ENCODE assay signal across 8 mouse cellular contexts in genomic region chr10:80703643-80704042, GRCm38 (mm10). TPM values are rescaled to one million over a fixed set of nuclear protein-coding genes. Genes with fewer than 3 reads are reported as not detected.
A peak's percentile ranks its signal among the peaks of the same experiment; 100 is the strongest.
DNase-seq lines count a peak whose midpoint lies in the region; ATAC-seq and TF ChIP-seq lines count a peak whose summit lies in the region.

No protein-coding gene starts in this region.

- no peak for ATAC-seq in heart, postnatal 0 days (ENCODE audit: insufficient read depth, low read depth)
- ATAC-seq in hindbrain, embryonic 12.5 days (ENCODE audit: low FRiP score) = no peak
- ATAC-seq in midbrain, embryonic 12.5 days (ENCODE audit: low FRiP score, low read depth) = no peak
- no peak for ATAC-seq in frontal cortex, adult (ENCODE audit: low TSS enrichment)
- ATAC-seq in inflammation-experienced regulatory T-cells, adult 6 months = no peak

- no peak for TF ChIP-seq EP300 in heart, postnatal 0 days (IDR thresholded peaks at IDR 0.05; ENCODE audit: low read depth)

- WGBS in heart, postnatal 0 days = 81% methylated on average over 5 of the region's 5 CpGs
- 91% methylated on average over 5 of the region's 5 CpGs for WGBS in hindbrain, embryonic 12.5 days
- WGBS in midbrain, embryonic 12.5 days = 89% methylated on average over 5 of the region's 5 CpGs

- no peak overlapping the region for H3K27ac ChIP-seq in heart, postnatal 0 days (ENCODE audit: low read depth)
- 0 out of 2 replicates have a peak overlapping the region, but pooled peaks have one; percentile 56 for H3K27ac ChIP-seq in cortical plate, adult 2 months (ENCODE audit: insufficient read depth, low read length)
- H3K27ac ChIP-seq in hindbrain, embryonic 12.5 days = no peak overlapping the region
- H3K27ac ChIP-seq in midbrain, embryonic 12.5 days (replicated peaks) = no peak overlapping the region

- no peaks in the 10 kb centered on the region for H3K9me3 ChIP-seq in heart, postnatal 0 days (replicated peaks; ENCODE audit: control insufficient read depth, low read length)
- H3K9me3 ChIP-seq in hindbrain, embryonic 12.5 days (replicated peaks) = no peaks in the 10 kb centered on the region
- no peaks in the 10 kb centered on the region for H3K9me3 ChIP-seq in midbrain, embryonic 12.5 days

- peak overlapping the region; percentile 74; the same call in 1 of the 2 replicates for H3K4me2 ChIP-seq in heart, postnatal 0 days (ENCODE audit: low read depth, low read length)
- peak overlapping the region; percentile 82 for H3K4me2 ChIP-seq in hindbrain, embryonic 12.5 days (replicated peaks)
- peak overlapping the region; percentile 66 for H3K4me2 ChIP-seq in midbrain, embryonic 12.5 days (replicated peaks)

- H3K4me1 ChIP-seq in heart, postnatal 0 days (ENCODE audit: control insufficient read depth, insufficient read depth) = peaks cover 9% of the 10 kb centered on the region; the same call in 1 of the 2 replicates
- H3K4me1 ChIP-seq in cortical plate, adult 2 months (ENCODE audit: control insufficient read depth, insufficient read depth, low read length) = peaks cover 2% of the 10 kb centered on the region; the same call in 1 of the 2 replicates
- H3K4me1 ChIP-seq in hindbrain, embryonic 12.5 days = peaks cover 29% of the 10 kb centered on the region
- H3K4me1 ChIP-seq in midbrain, embryonic 12.5 days = peaks cover 30% of the 10 kb centered on the region

- no peaks in the 10 kb centered on the region for H3K27me3 ChIP-seq in heart, postnatal 0 days (ENCODE audit: control insufficient read depth, insufficient read depth, low read length)
- H3K27me3 ChIP-seq in hindbrain, embryonic 12.5 days = no peaks in the 10 kb centered on the region
- H3K27me3 ChIP-seq in midbrain, embryonic 12.5 days = no peaks in the 10 kb centered on the region

- H3K36me3 ChIP-seq in heart, postnatal 0 days (replicated peaks; ENCODE audit: control insufficient read depth, insufficient read depth, low read length) = peaks cover 25% of the 10 kb centered on the region
- H3K36me3 ChIP-seq in hindbrain, embryonic 12.5 days = peaks cover 35% of the 10 kb centered on the region
- H3K36me3 ChIP-seq in midbrain, embryonic 12.5 days = peaks cover 37% of the 10 kb centered on the region

- no peak overlapping the region for H3K9ac ChIP-seq in heart, postnatal 0 days (replicated peaks; ENCODE audit: low read depth, low read length)
- peak overlapping the region; percentile 62 for H3K9ac ChIP-seq in hindbrain, embryonic 12.5 days
- H3K9ac ChIP-seq in midbrain, embryonic 12.5 days (replicated peaks) = peak overlapping the region; percentile 49; the same call in 1 of the 2 replicates

- H3K4me3 ChIP-seq in heart, postnatal 0 days (ENCODE audit: low read depth, low read length) = no peak overlapping the region
- peak overlapping the region; percentile 57 for H3K4me3 ChIP-seq in cortical plate, adult 2 months (ENCODE audit: insufficient read depth, low read length)
- H3K4me3 ChIP-seq in hindbrain, embryonic 12.5 days = peak overlapping the region; percentile 54
- H3K4me3 ChIP-seq in midbrain, embryonic 12.5 days = peak overlapping the region; percentile 60; the same call in 1 of the 2 replicates

- DNase-seq in heart, postnatal 0 days (ENCODE audit: low spot score) = no peak
- DNase-seq in heart, adult 8-10 months (ENCODE audit: low spot score) = no peak
- DNase-seq in layer of hippocampus, adult 18-20 months (ENCODE audit: low spot score in 2 of 2) = no peak

- no peak for TF ChIP-seq POLR2A in cortical plate, adult 2 months (IDR thresholded peaks at IDR 0.05; ENCODE audit: extremely low read depth, insufficient read depth, low read length)

- TF ChIP-seq CTCF in heart, postnatal 0 days (IDR thresholded peaks at IDR 0.05; ENCODE audit: low read depth) = no peak
- no peak for TF ChIP-seq CTCF in cortical plate, adult 2 months (IDR thresholded peaks at IDR 0.05; ENCODE audit: extremely low read depth, insufficient read depth, low read length)

RNA-seq across cellular contexts. Expression of gene Izumo4, which starts 1.7 kb away (rescaled TPM):
- total RNA-seq in heart, postnatal 0 days (2014; rRNA removed; ENCODE audit: low replicate concordance) = 6.6 and 6.9 TPM in 2 replicates
- polyA plus RNA-seq in heart, postnatal 0 days (2015; fragmentation: Nextera tagmentation; extraction: Ambion mirVana) = 3.6 and 7.3 TPM in 2 replicates
- 1 to 10 TPM; 2.2 to 5.3 (median 3.6) TPM for total RNA-seq in heart, adult 8-10 months (2022)
- 111 and 118 TPM in 2 replicates for polyA plus RNA-seq in cortical plate, adult 2 months (2012; rRNA removed)
- 27.1 and 30.5 TPM in 2 replicates for polyA plus RNA-seq in hindbrain, embryonic 12.5 days (2016; fragmentation: Nextera tagmentation; extraction: Ambion mirVana)
- polyA plus RNA-seq in midbrain, embryonic 12.5 days (2016; fragmentation: Nextera tagmentation; extraction: Ambion mirVana) = 24.9 and 29.9 TPM in 2 replicates
- total RNA-seq in layer of hippocampus, adult 18-20 months (2021) = 10 to 100 TPM; 52.5 to 54.7 TPM
- polyA plus RNA-seq in inflammation-experienced regulatory T-cells, adult 6 months (2017; shearing (Covaris generic)) = 100 to 1,000 TPM in 2 of 3 experiments, 10 to 100 TPM in 1; 71.4 to 109 (median 107) TPM

RNA-seq across cellular contexts. Expression of gene Mob3a, which starts 1.9 kb away (rescaled TPM):
- total RNA-seq in heart, postnatal 0 days (2014; rRNA removed; ENCODE audit: low replicate concordance) = 15.0 and 15.6 TPM in 2 replicates
- polyA plus RNA-seq in heart, postnatal 0 days (2015; fragmentation: Nextera tagmentation; extraction: Ambion mirVana) = 10.8 and 11.5 TPM in 2 replicates
- total RNA-seq in heart, adult 8-10 months (2022) = 1 to 10 TPM; 3.8 to 6.0 (median 5.4) TPM
- polyA plus RNA-seq in cortical plate, adult 2 months (2012; rRNA removed) = 7.9 and 9.4 TPM in 2 replicates
- polyA plus RNA-seq in hindbrain, embryonic 12.5 days (2016; fragmentation: Nextera tagmentation; extraction: Ambion mirVana) = 56.5 and 62.9 TPM in 2 replicates
- polyA plus RNA-seq in midbrain, embryonic 12.5 days (2016; fragmentation: Nextera tagmentation; extraction: Ambion mirVana) = 60.4 and 67.0 TPM in 2 replicates
- total RNA-seq in layer of hippocampus, adult 18-20 months (2021) = 10 to 100 TPM; 13.2 to 13.5 TPM
- 100 to 1,000 TPM; 190 to 248 (median 240) TPM for polyA plus RNA-seq in inflammation-experienced regulatory T-cells, adult 6 months (2017; shearing (Covaris generic))

RNA-seq across cellular contexts. Expression of gene Mknk2, which starts 25.7 kb away (rescaled TPM):
- total RNA-seq in heart, postnatal 0 days (2014; rRNA removed; ENCODE audit: low replicate concordance) = 150 and 174 TPM in 2 replicates
- 76.9 and 78.3 TPM in 2 replicates for polyA plus RNA-seq in heart, postnatal 0 days (2015; fragmentation: Nextera tagmentation; extraction: Ambion mirVana)
- 100 to 1,000 TPM; 197 to 243 (median 216) TPM for total RNA-seq in heart, adult 8-10 months (2022)
- polyA plus RNA-seq in cortical plate, adult 2 months (2012; rRNA removed) = 47.1 and 54.0 TPM in 2 replicates
- polyA plus RNA-seq in hindbrain, embryonic 12.5 days (2016; fragmentation: Nextera tagmentation; extraction: Ambion mirVana) = 88.1 and 90.3 TPM in 2 replicates
- 83.6 and 86.5 TPM in 2 replicates for polyA plus RNA-seq in midbrain, embryonic 12.5 days (2016; fragmentation: Nextera tagmentation; extraction: Ambion mirVana)
- total RNA-seq in layer of hippocampus, adult 18-20 months (2021) = 10 to 100 TPM; 44.7 to 46.1 TPM
- 10 to 100 TPM; 50.3 to 61.4 (median 50.9) TPM for polyA plus RNA-seq in inflammation-experienced regulatory T-cells, adult 6 months (2017; shearing (Covaris generic))

RNA-seq across cellular contexts. Expression of gene Ap3d1, which starts 38.4 kb away (rescaled TPM):
- 72.7 and 77.9 TPM in 2 replicates for total RNA-seq in heart, postnatal 0 days (2014; rRNA removed; ENCODE audit: low replicate concordance)
- 31.6 and 34.3 TPM in 2 replicates for polyA plus RNA-seq in heart, postnatal 0 days (2015; fragmentation: Nextera tagmentation; extraction: Ambion mirVana)
- 10 to 100 TPM; 41.2 to 44.5 (median 43.4) TPM for total RNA-seq in heart, adult 8-10 months (2022)
- 157 and 159 TPM in 2 replicates for polyA plus RNA-seq in cortical plate, adult 2 months (2012; rRNA removed)
- 101 TPM in 2 replicates for polyA plus RNA-seq in hindbrain, embryonic 12.5 days (2016; fragmentation: Nextera tagmentation; extraction: Ambion mirVana)
- 94.0 and 99.1 TPM in 2 replicates for polyA plus RNA-seq in midbrain, embryonic 12.5 days (2016; fragmentation: Nextera tagmentation; extraction: Ambion mirVana)
- 100 to 1,000 TPM; 138 TPM for total RNA-seq in layer of hippocampus, adult 18-20 months (2021)
- 10 to 100 TPM; 20.9 to 33.0 (median 29.8) TPM for polyA plus RNA-seq in inflammation-experienced regulatory T-cells, adult 6 months (2017; shearing (Covaris generic))

RNA-seq across cellular contexts. Expression of gene Btbd2, which starts 46.8 kb away (rescaled TPM):
- 92.2 and 108 TPM in 2 replicates for total RNA-seq in heart, postnatal 0 days (2014; rRNA removed; ENCODE audit: low replicate concordance)
- polyA plus RNA-seq in heart, postnatal 0 days (2015; fragmentation: Nextera tagmentation; extraction: Ambion mirVana) = 36.7 and 40.6 TPM in 2 replicates
- total RNA-seq in heart, adult 8-10 months (2022) = 10 to 100 TPM; 44.0 to 52.5 (median 48.5) TPM
- polyA plus RNA-seq in cortical plate, adult 2 months (2012; rRNA removed) = 98.8 and 102 TPM in 2 replicates
- 87.8 and 96.4 TPM in 2 replicates for polyA plus RNA-seq in hindbrain, embryonic 12.5 days (2016; fragmentation: Nextera tagmentation; extraction: Ambion mirVana)
- polyA plus RNA-seq in midbrain, embryonic 12.5 days (2016; fragmentation: Nextera tagmentation; extraction: Ambion mirVana) = 82.7 and 95.3 TPM in 2 replicates
- 100 to 1,000 TPM; 110 to 114 TPM for total RNA-seq in layer of hippocampus, adult 18-20 months (2021)
- polyA plus RNA-seq in inflammation-experienced regulatory T-cells, adult 6 months (2017; shearing (Covaris generic)) = 10 to 100 TPM in 1 of 3 experiments, 1 to 10 TPM in 2; 3.4 to 10.4 (median 9.2) TPM
